Mouse (Mus musculus): ENCODE data around the gene Lhx6.
"Not testable (repeated sequence)": the region's sequence is repeated elsewhere in the genome, so short reads cannot be mapped to it uniquely, and the experiment has no call there.

Lhx6 gene

DNA sequence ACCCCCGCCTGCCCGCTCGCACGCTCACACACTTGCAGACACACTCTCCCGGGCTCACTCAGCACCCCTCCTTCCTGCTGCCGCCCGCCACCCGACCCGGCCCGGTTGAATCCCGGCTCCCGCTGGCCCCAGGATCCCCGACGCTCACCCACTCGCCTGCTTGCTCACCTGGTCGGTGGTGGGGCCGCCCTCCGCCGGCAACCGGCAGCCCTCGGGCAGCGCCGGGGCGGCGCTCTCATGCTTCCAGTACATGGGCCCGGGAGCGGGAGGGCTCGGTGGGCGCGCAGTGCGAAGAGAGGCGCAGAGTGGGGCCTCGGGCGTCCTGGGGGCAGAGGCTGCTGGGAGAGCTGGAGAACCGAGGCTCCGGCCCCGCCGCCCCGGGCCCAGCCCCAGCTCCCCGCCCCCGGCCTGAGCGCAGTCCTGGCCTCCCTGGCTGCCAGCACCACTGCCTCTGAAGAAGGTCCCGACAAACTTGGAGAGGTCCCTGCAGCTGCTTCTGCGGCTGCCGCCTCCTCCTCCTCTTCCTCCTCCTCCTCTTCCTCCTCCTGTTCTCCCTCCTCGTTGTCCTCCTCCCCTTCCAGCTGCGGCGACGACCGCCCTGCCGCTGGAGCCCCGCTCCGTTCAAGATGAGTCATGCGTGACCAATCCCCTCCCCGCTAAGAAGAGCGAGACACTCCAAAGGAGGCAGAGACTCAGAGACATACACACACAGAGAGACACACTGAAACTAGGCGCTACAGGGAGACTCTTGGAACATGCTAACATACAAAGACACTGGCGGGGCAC lies at the start of gene Lhx6:
Lhx6 (minus strand) TSS at position 453 of the 786 bp plus-strand sequence.
- no peak for DNase-seq (ENCODE audit: low spot score)

DNA sequence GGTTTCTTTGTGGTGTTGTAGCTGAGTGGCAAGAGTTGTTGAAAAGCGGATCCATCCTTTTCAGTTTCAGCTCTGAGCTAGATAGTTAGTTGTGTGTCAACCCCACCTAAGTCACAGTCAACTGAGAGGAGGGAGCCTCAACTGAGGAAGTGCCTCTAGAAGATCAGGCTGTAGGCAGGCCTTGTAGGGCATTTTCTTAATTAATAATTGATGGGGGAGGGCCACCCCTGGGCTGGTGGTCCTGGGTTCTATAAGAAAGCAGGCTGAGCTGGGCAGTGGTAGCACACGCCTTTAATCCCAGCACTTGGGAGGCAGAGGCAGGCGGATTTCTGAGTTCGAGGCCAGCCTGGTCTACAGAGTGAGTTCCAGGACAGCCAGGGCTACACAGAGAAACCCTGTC lies 47.2 kb upstream of the Lhx6 start:
- not testable (repeated sequence) for DNase-seq (ENCODE audit: low spot score)

DNA sequence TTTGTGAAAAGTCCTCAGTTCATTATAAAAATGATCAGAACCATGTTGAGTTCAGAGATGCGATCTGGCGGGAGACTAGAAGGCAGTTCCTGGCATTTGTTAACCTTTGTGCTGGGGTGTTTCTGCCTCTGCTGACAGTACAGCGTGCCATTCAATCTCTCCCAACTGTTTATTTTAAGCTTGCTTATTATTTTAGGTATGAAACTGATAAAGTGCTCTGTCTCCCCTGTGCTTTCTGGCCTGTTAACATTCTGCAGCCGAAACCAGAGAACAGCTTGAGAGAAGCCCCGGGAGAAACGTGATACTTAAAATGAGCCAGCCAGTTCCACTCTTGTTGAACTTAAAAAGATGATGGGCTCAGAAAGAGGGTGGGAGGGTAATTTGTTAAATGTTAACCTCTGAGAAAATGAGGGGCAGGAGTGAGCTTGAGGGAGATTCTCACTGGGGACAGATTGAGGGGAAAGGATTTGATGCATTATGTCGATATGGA lies 43.7 kb upstream of the Lhx6 start:
- DNase-seq (ENCODE audit: low spot score) = no peak

DNA sequence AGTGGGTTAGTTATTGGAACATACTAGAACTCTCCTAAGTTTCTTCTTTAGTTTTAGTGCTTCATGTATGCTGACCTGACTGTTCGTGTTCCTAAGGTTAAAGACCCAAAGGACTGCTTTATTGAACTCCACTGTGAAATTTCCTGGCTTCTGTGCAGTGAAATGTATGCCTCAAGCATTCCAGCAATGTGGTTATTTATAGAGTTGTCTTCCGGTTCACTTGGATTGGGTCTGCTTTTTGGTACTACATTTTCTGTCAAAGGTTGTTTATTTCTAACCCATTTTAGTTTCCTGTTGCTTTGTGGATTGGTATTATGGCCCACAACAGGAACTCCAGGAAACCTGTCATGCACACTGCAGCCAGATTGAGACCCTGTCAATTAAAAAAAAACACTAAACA lies 33.9 kb upstream of the Lhx6 start:
- DNase-seq (ENCODE audit: low spot score) = no peak

DNA sequence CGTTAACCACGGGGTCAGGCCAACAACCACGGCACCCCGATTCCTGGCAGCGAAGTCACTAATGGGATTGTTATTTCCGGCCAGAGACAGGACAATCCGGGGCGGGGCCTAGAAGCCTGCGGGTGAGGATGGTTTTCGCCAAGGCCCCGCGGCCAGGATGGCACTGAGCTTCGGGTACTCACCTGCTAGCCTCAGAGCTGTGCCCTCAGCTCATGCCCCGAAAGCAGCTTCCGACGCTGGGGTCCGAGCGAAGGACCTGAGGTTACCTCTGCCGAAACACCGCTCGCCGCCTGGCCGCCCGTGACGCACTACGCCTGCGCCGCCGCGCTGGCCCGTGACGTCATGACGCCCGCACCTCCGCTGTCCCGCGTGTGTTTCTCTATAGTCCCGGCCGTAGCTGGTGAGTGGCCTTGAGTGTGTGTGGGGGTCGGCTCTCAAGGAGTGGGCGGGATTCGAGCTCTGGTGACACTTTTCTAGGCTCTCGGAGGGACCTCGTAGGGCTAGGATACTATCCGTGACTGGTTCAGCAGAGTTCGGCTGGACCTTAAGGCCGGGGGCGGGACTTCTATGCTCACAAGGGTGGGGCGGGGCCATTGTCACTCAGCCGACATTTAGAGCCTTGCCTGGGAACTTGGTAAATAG lies 31.2 kb upstream of the Lhx6 start, which contains the start of the genes Mrrf and Rbm18:
Mrrf (plus strand) TSS at position 90 of the 642 bp plus-strand sequence.
Rbm18 (minus strand) TSS at position 474 of the 642 bp plus-strand sequence.
- DNase-seq (ENCODE audit: low spot score) = peak; percentile 77

DNA sequence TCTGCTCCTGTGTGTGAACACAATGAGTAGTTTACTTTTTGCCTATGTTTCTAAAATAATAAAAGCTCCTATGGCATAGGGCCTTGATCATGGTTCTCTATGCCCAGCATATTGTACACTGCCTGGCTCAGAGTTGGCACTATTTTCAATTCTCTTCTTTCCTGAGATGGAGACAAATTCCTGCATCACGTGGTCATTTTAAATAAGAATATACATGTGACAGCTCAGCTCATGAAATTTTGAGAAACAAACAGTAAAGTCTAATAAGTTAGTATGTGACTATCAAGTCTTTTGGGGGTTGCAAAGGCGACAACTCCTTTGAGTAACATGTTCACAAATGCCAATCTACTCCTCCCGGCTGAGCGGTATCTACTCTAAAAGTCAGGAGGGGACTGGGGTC lies 30.7 kb upstream of the Lhx6 start:
- DNase-seq (ENCODE audit: low spot score) = no peak

DNA sequence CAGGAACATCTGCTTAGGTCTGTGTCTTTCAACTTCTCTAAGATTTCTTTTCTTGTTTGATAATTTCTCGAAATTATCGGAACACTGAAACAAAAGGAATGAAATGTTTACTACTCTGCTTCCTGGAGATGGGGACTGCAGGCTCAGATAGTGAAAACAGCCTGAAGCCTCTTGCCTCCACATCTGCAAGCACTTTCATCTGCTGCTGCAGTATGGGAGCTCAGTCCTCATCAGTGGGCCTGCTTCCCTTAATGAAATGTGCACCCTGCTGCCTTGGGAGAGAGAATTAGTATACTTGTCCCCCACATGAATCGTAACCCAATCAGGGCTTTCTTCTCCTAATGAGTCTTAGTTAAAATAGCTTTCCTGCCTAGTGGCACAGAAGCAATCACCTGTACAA lies 23.8 kb upstream of the Lhx6 start:
- DNase-seq (ENCODE audit: low spot score) = no peak

DNA sequence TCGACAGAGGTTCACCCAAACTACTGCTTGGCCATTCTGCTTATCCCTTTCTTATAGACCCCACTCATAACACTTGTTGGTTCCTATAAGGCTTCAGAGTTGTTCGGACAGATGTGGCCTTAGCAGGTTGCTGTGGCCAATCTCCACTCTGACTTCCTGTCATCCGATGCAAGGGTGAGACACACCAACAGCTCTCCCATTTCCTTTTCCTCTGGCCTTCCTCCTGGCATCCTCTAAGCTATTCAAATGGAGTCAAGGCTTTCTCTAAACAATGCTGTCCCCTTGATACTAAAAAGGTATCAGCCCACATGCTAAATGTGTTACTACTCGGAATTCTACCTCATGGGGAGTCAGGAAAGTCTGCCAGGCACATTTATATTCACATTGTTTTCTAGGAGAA lies 22.8 kb upstream of the Lhx6 start:
- no peak for DNase-seq (ENCODE audit: low spot score)

DNA sequence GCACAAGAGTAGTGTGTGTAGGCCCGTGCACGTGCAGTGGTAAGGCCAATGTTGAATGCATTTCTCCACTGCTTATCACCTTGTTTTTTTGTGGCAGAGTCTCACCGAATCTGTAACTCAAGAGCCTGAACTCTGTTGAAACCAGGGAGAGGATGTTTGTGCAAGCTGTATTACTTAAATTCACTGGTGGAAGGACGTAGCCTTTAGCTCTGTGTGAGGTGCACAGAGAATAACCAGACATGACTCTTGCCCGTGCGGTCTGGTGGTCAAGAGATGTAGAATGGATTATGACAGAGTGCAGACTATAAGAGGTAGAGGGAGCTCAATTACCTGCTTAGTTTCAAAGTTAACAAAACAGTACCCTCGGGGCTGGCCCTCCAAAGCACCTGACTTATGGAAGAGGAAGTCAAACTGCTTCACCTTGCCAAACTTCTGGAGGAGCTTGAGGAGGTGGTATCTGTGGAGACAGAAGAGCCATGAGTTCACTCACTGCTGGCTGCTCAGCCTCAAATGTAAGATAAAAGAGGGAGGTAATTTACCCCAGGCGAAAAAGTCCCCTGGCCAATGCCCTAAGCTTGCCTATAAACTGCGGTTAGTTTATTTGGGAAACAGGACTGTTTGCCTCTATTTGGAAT lies 21.7 kb upstream of the Lhx6 start:
- DNase-seq (ENCODE audit: low spot score) = no peak

DNA sequence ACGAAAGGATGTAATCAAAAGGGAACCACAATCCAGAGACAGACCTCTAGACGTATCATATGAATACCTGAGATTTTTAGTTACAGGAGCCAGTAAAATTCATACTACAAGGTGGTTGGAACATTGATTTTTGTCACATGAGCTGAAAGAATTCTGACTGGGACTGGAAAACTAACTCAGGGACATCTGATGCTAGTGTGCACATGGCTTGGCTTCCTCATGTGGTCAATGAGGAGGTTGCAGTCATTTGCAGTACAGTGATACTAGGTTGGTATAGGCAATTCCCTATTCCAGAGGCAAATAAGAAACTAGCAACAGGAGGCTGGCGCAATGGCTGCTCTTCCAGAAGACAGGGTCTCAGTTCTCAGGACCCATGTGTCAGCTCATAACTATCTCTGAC lies 7.4 kb upstream of the Lhx6 start:
- no peak for DNase-seq (ENCODE audit: low spot score)

DNA sequence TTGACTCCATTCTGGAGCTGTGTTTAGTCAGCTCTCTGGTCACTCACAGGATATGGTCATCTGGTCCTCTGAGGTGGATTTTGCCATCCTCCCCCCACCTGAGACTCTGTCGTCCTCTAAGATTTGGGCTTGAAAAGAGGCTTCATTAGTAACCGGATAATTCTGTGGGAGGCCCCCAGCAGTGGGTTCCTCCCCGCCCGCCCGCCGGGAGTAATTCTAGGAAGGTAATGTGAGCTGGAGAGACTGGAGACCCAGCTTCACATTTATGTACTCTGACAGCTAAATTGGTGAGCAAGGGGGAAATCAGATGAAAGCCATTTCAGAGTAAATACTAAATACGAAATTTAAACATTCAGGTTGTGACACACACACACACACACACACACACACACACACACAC lies 3.4 kb upstream of the Lhx6 start:
- DNase-seq (ENCODE audit: low spot score) = no peak

DNA sequence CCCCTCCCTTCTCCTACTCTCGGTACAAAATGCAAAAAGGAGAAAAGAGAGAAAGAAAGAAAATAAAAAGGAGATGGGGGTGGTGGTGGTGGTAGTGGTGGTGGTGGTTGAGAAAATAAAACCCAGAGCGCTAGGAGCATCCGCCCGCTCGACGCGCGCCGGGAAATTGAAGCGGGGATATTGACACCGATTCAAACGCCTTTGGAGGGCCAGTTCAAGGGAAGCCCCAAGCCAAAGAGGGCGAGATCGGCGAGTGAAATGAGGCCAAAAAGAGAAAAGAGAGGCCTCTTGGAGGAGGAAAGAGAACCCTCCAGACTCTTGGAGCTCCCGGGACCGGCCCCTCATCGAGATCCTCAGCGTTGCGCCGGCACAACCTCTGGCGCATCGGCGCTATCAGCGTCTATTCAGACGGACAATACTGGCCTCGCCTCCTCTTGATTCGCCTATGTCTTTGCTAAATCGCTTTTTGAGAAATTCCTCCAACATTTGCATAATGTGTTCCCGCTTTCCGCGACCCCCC lies 712 bp downstream of the Lhx6 start:
- DNase-seq (ENCODE audit: low spot score) = no peak

DNA sequence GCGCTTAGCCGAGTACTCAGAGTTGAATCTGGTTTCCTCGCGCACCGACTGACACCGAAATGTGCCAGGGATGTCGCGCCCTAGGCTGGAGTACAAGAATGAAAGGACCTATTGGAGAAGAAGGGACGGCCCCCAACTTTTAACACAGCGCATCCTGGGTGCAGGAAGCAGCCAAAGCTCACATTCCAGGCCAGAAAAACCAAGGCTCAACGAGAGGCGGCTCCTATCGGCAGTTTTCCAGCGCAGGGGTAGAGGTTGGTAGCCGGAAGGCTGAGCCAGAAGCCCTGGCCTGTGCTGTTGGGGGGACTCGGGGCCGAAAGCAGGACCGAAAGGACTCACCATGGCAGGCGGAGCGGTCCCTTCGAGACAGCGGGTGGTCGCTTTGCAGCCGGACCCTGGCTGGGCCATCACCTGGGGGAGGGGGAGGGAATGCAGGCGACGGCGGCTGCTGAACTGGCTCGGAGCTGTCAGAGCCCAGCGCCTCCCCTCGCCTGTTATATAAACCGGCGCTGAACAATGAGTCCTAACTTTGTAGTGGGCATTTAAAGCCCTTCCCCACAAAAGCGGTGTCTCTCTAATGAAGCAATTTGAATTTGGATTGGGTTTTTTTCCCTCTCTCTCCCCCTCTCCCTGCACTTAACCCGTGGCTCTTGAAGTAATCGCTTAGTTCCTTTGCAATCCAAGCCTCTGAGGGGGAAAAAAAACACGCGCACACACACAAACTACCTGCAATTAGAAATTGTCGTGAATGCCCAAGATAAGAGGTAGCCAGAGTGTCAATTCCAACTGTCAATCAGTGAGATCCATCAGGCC lies 1.4 kb downstream of the Lhx6 start:
- DNase-seq (ENCODE audit: low spot score) = no peak

DNA sequence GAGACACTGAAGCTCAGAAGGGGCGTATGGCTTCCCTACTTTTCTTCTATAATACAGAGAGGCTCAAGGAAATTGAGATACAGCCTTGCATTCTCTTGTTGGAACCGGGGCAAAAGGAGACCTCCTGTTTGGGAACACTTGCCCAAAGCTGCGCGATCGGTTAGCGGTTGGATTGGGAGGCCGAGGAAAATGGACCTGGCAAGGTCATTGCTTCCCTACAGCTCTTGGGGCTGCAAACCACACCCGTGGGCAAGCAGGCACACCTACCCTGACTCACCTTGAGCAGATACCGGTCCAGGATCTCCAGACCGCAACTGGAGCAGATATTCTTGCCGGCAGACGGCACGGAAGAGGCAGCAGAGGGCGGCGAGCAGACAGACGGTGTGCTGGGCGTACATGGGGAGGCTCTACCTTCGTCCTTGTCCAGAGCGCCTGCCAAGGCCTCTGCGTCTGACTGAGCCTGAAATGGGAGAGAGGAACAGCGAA lies 2.1 kb downstream of the Lhx6 start:
- no peak for DNase-seq (ENCODE audit: low spot score)

DNA sequence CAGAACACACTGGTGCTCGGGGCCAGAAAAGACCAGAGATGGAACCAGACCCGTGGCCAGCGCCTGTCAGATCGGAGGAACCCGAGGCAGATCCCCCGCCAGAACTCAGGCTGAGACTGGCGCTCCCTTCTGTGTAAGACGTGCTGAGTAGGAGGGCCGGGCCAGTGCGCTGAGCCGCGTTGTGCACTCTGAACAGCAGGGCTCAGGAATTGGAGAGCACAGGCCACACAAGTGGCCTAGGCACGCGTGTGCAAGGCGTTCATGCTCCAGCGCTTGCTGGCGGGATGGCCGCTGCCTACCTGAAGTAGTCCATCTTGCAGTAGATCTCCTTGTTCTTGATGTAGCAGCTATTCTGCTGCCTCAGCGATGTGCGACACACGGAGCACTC lies 2.7 kb downstream of the Lhx6 start:
- no peak for DNase-seq (ENCODE audit: low spot score)

DNA sequence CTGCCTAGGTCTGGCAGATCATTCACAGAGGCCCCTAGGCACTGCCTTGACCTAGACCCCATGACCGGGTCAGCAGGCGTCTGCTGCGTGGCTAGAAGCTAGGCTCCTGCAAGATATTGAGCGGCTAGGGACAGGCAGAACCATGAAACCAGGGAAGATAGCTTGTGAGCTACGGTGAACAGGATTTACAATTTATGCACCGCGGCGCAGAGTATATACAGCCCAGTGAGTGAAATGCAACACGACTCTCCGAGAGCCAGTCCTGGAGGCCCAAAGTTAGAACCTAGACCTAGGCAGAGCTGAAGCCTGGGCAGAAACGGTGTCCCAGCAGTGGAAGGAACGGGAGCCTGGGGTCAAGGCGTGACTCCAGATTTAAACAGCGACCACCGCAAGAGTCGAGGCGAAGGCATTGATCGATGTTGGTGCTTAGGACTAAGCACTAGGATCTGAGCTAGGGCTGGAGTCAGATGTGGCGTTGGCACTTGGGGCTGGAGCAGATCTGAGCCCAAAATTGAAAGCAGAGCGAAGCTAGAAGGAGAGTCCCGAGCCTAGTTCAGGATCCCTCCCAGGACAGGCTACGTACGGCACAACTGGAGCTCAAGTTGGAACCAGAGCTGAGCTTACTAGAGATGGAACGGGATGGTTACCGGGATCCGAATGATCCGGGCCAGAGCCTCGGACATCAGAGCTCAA lies 3.2 kb downstream of the Lhx6 start:
- no peak for DNase-seq (ENCODE audit: low spot score)

DNA sequence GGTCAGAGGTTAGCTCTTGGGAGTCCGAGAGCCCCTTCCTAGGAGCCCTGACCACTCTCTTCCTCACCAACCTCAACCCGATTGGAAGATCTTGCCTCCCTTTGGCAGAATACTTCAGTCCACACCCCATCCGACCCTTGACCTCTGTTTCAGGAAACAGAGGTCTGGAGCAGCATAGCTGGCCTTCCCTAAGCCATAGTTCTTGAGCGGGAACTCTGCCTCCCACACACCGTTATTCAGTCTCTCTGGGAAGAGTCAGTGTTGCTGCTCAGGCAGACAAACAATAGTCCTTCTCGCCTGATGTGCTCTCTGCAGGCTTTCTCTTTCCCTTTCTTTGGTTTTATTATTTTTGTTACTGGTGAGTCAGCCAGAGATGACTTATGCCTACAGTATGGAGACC lies 5.5 kb downstream of the Lhx6 start:
- no peak for DNase-seq (ENCODE audit: low spot score)

DNA sequence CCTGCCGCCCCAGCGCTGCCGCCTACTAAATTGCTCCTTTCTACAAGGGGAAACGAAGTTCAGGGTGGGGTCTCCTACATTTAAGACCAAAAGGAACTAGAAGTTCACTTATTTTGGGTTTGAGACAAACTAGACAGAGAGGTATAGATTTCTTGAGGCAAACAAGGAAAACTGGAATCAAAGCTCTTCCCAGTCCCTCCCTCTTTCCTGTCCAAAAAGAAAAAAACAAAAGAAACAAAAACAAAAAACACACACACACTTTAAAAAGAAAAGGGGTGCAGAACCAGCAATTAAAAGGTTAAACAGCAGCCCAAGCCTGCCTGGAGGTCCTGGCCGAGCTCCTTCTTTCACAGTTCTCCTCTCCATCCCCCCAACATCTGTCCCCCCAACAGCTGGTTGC lies 7.2 kb downstream of the Lhx6 start:
- DNase-seq (ENCODE audit: low spot score) = no peak

DNA sequence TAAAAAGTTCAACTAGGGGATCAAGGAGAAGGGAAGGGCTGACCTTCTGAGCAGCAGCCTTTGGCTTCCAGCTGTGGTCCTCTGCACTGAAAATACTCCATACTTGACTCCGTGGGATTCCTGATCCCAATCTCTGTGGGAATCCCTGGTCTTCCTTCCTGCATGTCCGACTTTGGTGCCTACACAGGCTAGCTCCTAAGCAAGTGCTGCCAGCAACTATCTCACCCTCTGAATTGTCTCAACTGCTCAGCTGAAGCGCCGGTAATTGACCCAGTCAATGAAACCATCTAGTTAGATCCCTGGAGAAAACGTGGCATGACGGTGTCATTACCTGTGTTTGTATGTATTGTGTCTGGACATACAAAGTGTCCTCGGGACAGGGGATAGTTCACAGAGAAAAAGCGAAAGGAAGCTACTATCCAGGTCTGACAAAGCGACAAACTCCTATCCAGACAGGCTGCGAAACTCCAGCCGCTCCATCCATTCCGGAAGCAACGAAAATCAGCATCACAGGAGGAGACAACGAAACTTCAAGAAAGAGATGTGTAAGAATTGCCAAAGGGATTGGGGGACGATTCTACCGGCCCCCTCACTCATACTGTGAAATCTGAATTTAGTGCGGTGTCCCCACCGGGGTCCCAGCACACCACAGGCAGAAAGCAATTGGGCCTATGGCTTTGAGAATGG lies 7.9 kb downstream of the Lhx6 start:
- no peak for DNase-seq (ENCODE audit: low spot score)

DNA sequence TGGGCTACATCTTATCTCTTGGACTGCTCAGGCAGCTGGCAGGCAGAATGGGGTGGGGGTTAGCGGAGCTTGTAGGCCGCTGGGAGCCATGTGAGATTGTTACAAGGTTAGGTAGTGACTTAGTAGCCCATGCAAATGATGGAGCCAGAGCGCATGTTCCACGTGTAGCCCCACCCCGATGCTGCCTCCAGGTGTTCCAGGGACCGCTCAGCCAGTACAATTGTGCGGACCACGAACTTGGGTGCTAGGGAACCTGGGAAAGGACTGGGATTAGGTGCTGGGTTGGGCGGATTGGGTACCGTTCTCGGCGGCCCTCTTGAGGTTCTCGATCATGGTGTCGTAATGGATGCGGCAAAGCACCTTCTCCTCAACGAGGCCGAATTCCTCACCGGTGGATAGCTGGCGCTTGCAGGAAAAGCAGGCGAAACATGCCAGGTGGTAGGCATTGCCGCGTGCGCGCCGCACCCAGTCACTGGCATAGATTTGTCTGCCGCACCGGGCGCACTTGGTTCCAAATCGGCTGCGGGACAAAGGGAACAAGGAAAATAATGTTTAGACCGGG lies 11.2 kb downstream of the Lhx6 start:
- DNase-seq (ENCODE audit: low spot score) = no peak
